Mouse (Mus musculus) liver, adult 2 months (tissue): ENCODE results near the gene Relt. TPM values are rescaled to one million over a fixed set of nuclear protein-coding genes. Genes with fewer than 3 reads are reported as not detected.

Experiments
- DNase-seq: peaks from one replicate; pipeline ENCODE4 v3.0.0-alpha.2; 2011; ENCODE audit warnings: low read depth, low spot score; ENCODE audit errors: extremely low read depth
- H3K27ac ChIP-seq: fragments of 200-500 bp; replicated peaks from 2 replicates; pipeline ENCODE4 v1.5.1; 2012; ENCODE audit warnings: low read depth, mild to moderate bottlenecking, control low read depth, inconsistent platforms, low read length; ENCODE audit not compliant: insufficient read depth
- H3K27me3 ChIP-seq: fragments of 200-500 bp; 2 replicates; pipeline ENCODE4 v1.6.1; 2012; ENCODE audit warnings: mild to moderate bottlenecking, moderate library complexity, low read length, inconsistent platforms; ENCODE audit not compliant: control insufficient read depth, insufficient read depth
- H3K36me3 ChIP-seq: fragments of 200-500 bp; 2 replicates; pipeline ENCODE4 v1.6.1; 2012; ENCODE audit warnings: low read length, inconsistent platforms; ENCODE audit not compliant: control insufficient read depth, insufficient read depth
- H3K4me1 ChIP-seq: fragments of 200-500 bp; 2 replicates; pipeline ENCODE4 v1.6.1; 2011; ENCODE audit warnings: low read length; ENCODE audit not compliant: control insufficient read depth, insufficient read depth
- H3K4me3 ChIP-seq: fragments of 200-500 bp; 2 replicates; pipeline ENCODE4 v1.5.1; 2011; ENCODE audit warnings: low read depth, mild to moderate bottlenecking, control low read depth, low read length, moderate library complexity; ENCODE audit not compliant: insufficient read depth
- H3K79me2 ChIP-seq: fragments of 200-500 bp; 2 replicates; pipeline ENCODE4 v1.6.1; 2012; ENCODE audit warnings: inconsistent platforms, mild to moderate bottlenecking, low read length, moderate library complexity; ENCODE audit not compliant: control insufficient read depth, insufficient read depth
- H3K9ac ChIP-seq: fragments of 200-500 bp; 2 replicates; pipeline ENCODE4 v1.6.1; 2012; ENCODE audit warnings: low read depth, mild to moderate bottlenecking, control low read depth, inconsistent platforms, low read length
- CTCF ChIP-seq: fragments of 200-500 bp; IDR thresholded peaks from 2 replicates; pipeline ENCODE4 v1.5.1; 2011; ENCODE audit warnings: low read depth, low read length, control low read depth
- POLR2A ChIP-seq: fragments of 200-500 bp; IDR thresholded peaks from 2 replicates; pipeline ENCODE4 v1.6.1; 2011; ENCODE audit warnings: low read length, control low read depth; ENCODE audit not compliant: insufficient read depth; ENCODE audit errors: extremely low read depth
- whole genome bisulfite sequencing: fragments of 180-500 bp; shearing (Covaris S2); methylation state at CpG from one replicate; pipeline ENCODE4 v1.1.7; 2018; 5-methylcytosine and 5-hydroxymethylcytosine counted together
- polyA plus RNA-seq: library from polyadenylated mRNA; depleted of rRNA; stranded (reverse); fragments of >200 nt; gene quantifications from 2 replicates; pipeline ENCODE4 v1.2.3, GENCODE M21; 2012
- total RNA-seq: library from RNA; depleted of rRNA; stranded (reverse); fragments of >200 nt; gene quantifications from 2 replicates; pipeline ENCODE4 v1.2.3, GENCODE M21; 2014

Gene Relt
- total and polyA plus RNA-seq, 2 experiments: 0.37 to 1.0 TPM

DNA sequence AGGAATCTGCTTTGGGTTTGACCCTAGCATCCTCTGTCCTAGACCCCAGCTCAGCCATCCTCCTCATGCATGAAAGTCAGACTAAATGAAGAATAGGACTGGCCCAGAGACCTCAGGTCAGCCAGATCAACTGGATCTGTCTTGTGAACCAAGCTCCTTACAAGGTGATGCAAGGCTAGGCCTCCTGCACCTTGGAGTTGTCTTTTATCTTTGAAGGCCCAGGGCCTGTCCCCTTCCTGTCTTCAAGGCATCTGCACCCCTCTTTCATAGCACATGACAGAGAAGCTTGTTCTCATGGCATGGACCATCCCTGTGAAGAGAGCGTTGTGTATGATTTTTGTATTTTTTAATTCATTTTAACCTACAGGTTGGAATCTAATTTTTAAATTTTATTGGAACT, 22.3 kb downstream of the Relt start:
- WGBS: 98% methylated on average over 1 of the region's 1 CpGs
- Histone ChIP-seq H3K79me2 (no peaks in the 10 kb centered on the region), H3K36me3 (peaks cover 5% of the 10 kb centered on the region; the same call in 1 of the 2 replicates), H3K27ac (no peak overlapping the region), H3K9ac (no peak overlapping the region), H3K4me1 (no peaks in the 10 kb centered on the region), H3K27me3 (no peaks in the 10 kb centered on the region), H3K4me3 (no peak overlapping the region)
- TF ChIP-seq CTCF: no peak
- no peak for TF ChIP-seq POLR2A
- DNase-seq: no peak

DNA sequence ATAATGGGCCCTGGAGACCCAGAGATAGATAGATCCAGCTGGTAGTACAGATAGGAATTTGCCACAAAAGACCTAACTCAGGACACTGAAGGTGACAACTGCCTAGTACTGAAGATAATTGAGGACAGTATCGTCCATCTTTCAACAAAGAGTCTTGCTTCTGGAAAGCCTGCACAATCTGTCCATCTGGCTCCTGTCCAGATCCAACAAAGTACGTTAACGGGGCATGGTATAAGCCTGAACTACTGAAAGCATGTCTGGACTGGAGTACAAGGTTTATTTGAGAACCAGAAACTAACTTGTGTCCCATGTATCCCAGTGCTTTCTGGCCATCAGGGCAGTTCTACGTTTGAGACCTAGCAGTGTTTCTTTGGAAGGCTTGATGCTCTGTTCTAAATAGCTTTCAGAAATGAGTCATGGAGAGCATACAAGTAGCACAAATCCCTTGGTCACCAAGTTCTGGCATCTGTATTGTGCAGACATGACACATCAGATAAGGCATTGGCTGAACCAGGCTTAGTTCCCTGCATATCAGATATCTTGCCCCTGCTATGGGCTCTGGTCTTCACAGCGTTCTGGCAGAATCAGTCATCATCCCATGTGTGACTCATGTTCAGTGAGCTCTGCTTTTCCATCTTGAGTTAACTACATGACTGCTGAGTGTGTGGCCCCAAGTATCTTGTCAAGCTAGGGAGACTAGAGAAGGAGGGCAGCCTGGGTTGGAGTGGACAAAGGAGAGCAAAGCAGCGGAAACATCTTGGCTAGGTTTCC, 23.4 kb downstream of the Relt start:
- no peaks in the 10 kb centered on the region for H3K27me3 ChIP-seq
- WGBS: 45% methylated on average over 6 of the region's 6 CpGs
- no peak overlapping the region for H3K4me3 ChIP-seq
- no peaks in the 10 kb centered on the region for H3K4me1 ChIP-seq
- DNase-seq: no peak
- H3K36me3 ChIP-seq: peaks cover 7% of the 10 kb centered on the region
- H3K27ac ChIP-seq: no peak overlapping the region
- no peak overlapping the region for H3K9ac ChIP-seq
- no peak for TF ChIP-seq POLR2A
- no peak for TF ChIP-seq CTCF
- no peaks in the 10 kb centered on the region for H3K79me2 ChIP-seq

DNA sequence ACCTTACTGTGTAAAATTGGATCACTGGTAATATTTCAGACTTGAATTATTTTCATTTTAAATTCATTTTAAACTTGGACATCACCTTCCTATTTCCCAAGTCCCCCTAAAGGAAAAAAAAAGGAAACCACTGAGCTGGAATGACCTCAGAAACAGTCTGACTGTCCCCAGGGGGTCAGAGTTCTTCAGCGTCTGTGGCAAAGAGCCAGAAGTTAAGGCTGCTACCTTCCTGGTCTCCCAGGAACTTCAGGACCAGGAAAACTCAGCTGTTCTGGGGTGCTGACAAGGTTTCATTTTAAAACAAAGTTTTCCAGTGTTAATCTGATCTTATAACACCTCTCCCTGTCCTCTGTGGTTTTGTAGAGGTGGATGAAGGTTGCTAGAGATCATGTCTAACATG, 25.5 kb downstream of the Relt start:
- TF ChIP-seq POLR2A (no peak), CTCF (no peak)
- 26% methylated on average over 1 of the region's 1 CpGs for WGBS
- DNase-seq: no peak
- no peaks in the 10 kb centered on the region for H3K4me1 ChIP-seq
- no peaks in the 10 kb centered on the region for H3K27me3 ChIP-seq
- no peak overlapping the region for H3K9ac ChIP-seq
- H3K27ac ChIP-seq: no peak overlapping the region
- peaks cover 10% of the 10 kb centered on the region for H3K36me3 ChIP-seq
- H3K4me3 ChIP-seq: no peak overlapping the region
- H3K79me2 ChIP-seq: no peaks in the 10 kb centered on the region

DNA sequence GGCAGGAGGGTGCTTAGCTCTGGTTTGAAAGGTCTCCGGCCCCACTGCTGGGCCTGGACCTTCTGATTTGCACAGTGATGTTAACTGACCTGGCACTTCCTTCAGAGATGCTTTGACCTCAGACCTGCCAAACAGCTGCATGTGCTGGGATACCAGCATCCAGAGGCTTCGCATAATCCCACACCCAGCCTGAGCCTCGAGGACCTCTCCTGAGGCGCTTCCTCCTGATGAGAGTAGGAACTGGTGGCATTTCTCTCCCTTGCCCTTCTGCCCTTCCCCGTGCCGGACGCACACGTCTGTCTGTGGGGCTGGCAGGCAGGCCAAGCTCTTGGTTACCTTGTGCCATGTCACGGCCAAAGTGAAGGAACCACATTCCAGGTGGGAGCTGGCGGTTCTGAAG, 26.6 kb downstream of the Relt start:
- H3K4me1 ChIP-seq: no peaks in the 10 kb centered on the region
- no peaks in the 10 kb centered on the region for H3K27me3 ChIP-seq
- peaks cover 10% of the 10 kb centered on the region for H3K36me3 ChIP-seq
- no peak overlapping the region for H3K27ac ChIP-seq
- no peak for DNase-seq
- H3K9ac ChIP-seq: no peak overlapping the region
- H3K79me2 ChIP-seq: no peaks in the 10 kb centered on the region
- TF ChIP-seq CTCF: no peak
- TF ChIP-seq POLR2A: no peak
- H3K4me3 ChIP-seq: no peak overlapping the region
- WGBS: 92% methylated on average over 10 of the region's 10 CpGs

DNA sequence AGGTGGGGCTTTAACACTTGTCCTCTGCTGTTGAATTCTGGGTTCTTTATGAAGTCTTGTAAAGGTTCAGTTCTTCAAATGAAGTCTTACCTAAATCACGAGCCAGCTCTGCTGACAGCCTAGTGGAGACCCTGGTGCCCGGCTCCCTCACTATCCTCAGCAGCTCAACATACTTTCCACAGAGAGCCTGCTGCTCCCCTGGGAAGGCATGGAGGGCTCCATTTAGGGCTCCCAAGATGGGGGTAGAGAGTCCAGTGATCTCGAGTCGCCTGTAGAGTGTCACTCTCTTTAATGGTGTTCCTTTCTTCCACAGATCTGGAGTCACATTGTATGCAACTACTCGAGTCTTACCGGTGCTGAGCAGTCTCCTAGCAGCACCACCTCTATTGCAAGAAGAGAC, 27.5 kb downstream of the Relt start:
- H3K9ac ChIP-seq: no peak overlapping the region
- 92% methylated on average over 6 of the region's 6 CpGs for WGBS
- H3K4me3 ChIP-seq: no peak overlapping the region
- no peak overlapping the region for H3K27ac ChIP-seq
- no peaks in the 10 kb centered on the region for H3K79me2 ChIP-seq
- H3K4me1 ChIP-seq: no peaks in the 10 kb centered on the region
- DNase-seq: no peak
- H3K36me3 ChIP-seq: peaks cover 10% of the 10 kb centered on the region
- H3K27me3 ChIP-seq: no peaks in the 10 kb centered on the region
- TF ChIP-seq POLR2A (no peak), CTCF (no peak)

DNA sequence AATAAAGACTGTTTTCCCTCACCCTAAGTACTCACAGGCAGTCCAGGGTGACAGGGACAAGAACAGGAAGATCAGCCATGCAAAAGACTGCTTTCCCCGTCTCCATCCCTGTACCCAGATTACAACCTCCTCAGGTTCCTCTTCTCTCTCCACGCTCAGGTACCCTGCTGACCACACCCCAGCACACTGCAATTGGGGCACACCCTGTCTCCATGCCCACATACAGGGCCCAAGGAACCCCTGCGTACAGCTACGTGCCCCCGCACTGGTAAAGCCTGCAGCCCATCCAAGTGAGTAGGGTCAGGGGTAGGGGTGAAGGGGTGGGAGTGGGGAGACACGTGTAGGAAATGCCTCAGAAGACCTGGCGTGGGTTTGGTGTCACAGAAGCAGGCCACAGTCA, 28.1 kb downstream of the Relt start:
- H3K36me3 ChIP-seq: peaks cover 10% of the 10 kb centered on the region
- TF ChIP-seq POLR2A: no peak
- TF ChIP-seq CTCF: no peak
- H3K4me3 ChIP-seq: no peak overlapping the region
- H3K4me1 ChIP-seq: no peaks in the 10 kb centered on the region
- no peak overlapping the region for H3K27ac ChIP-seq
- H3K9ac ChIP-seq: no peak overlapping the region
- 97% methylated on average over 7 of the region's 7 CpGs for WGBS
- no peaks in the 10 kb centered on the region for H3K27me3 ChIP-seq
- no peak for DNase-seq
- no peaks in the 10 kb centered on the region for H3K79me2 ChIP-seq
